Mouse (Mus musculus) v-Abl transformed pro-B cells (cell line): ENCODE results near the gene Ptprn2.

Source experiments
- in situ Hi-C, 2 experiments: fragments of 400-800 bp; cut with MboI; formaldehyde crosslinking; loops; one replicate each; pipeline ENCODE4 v1.15.1; 2025; ENCODE audit not compliant: unreplicated experiment in 2 of 2

The Ptprn2 gene

DNA sequence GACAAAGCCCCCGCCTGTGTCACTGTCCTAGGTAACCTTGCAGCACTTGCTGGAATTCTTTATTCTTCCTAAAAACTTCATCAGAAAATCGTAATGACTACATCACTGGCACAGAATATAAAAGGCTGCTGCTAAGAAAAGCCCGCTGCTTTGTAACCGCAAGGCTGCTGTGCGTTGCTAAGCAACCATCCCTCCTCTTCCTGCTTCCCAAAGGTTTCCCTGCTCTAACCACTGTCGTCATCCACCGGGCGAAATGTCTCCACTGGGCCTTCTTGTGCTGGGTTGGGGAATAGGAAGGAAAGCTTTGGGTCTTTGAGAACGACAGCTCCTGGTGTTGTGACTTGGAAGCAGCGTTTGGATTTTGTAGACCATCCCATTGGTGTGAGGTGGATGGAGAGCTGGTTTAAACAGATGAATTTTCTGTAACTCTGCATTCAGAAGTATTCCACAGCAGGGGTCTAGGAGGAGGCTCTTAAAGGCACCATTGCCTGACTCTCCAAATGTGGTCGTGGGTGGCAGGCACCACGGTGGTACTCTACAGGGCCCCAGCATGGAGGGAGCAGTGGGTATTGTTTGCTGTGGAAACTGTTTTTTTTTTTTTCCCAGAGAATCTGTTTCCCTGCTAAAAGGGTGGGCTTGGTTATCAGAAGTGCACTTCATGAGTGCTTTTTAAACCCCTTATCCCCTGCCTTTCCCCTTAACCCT, 711.4 kb downstream of the Ptprn2 start:
- in situ Hi-C loops: no loop called here

DNA sequence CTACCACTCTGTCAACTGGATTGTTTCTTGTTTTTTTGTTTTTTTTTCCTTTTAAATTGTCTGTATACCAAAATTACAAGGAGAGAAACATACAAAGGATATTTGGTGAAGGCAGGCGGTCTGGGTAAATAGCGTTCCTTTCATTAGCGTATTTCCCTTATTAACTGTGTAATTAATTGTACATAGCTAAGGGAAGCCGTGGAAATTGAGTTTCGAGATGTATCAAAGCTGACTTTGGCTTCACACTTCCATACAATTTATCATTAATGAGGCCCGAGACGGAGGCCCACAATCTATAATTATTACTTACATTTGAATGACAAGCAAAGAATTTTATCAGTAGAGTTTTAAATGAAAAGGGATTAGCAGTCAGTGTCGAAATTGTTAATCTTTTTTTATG, 712.6 kb downstream of the Ptprn2 start:
- in situ Hi-C loops: no loop called here

DNA sequence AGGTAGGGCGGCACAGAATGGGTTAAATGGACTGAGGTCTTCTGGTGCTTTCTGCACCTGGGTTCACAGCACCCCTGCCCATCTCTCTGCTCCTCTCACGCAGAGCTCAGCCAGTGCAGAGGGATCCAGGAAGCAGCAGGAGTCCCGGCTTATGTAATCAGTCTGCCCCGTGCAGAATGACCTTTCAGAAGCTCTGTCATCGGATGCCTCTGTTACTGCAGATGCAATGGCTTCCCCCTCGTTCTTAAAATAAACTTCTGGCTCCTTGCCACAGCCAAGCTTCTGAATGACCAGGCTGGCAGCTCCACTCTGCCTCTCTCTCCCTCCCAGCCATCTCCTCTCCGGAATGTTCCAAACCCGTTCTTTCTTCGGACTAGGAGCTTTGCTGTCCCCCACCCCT, 714.6 kb downstream of the Ptprn2 start:
- in situ Hi-C loops: no loop called here

DNA sequence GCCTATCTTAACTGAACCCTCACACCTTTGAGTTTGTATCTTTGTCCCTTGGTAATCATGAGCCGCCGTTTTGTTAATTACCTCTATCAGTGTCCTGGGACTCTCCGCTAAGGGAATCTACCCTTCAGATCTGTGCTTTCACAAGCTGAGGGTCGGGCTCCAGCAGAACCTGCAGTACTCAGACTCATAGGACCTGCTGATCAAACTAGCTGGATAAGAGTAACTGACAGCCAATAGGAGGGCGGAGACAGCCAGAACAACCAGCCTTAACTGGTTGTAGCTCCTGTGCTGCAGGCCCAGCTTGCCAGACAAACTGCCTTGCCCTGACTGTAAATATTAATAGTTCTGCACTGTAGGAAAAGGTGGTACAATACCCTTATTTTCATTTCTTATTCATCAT, 715.1 kb downstream of the Ptprn2 start:
- in situ Hi-C loops: no loop called here

DNA sequence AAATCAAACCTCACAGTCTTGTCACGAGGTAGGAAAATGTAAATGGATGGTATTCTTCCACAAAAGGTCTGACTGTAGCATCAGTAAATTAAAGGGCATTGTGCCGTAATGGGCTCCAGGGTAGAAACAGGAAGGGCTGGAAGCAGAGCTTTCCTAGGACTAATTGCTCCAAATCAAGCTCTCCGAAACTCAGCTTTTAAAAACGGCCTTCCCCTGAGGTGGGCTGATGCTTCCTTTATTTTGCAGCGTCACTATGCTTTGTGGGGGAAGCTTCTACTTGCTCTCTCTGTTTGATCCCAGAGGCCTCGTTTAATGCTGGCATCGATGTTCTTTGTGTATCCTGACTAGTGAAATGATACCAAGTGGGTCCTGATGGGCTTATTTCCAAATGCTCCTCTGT, 718.0 kb downstream of the Ptprn2 start:
- in situ Hi-C loops: no loop called here

DNA sequence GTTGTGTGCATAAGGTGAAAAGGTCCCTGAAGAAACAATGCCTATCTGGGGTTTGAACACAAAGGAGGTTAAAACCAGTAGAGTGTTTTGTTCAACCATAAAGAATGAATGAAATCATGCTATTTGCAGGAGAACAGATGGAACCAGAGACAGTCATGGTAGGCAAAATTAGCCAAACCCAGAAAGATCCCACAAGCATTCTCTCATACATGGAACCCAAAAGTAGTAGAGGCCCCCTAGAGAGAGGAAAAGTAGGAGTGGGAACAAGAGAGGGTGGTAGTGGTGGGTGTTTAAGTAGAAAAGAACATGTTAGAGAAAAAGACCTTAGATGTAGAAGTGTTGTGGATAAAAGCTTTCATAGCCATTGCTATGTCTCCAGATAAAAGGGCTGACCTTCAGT, 719.4 kb downstream of the Ptprn2 start:
- in situ Hi-C loops: no loop called here

DNA sequence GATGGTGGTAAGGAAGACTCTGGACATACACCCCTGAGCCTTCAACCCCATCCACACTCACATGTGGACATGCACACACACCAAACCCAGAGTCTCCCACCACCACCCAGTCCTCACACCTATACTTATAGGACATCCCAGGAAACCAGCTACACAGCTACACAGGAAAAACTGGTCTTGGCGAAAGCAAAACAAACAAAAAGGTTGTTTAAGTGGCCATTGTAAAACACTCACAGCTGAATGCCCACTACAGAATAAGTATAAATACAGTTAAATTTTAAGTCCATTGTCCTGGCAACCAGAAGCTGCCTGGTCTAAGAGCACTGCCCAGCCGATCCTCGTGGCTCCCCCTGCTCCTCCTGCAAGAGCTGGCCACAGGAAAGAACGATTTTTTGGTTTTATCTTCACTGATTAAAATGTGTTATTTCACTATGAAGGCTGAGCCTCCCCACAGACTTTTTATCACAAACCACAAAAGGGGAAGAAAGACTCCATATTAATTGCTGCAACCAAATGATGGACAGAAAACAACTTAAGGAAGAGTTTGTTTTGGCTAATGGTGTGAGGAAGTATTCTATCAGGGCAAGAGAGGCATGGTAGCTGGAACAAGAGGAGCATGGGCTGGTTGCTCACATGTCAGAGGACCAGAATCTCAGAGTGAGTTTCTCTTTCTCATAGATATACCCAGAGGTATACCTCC, 722.1 kb downstream of the Ptprn2 start:
- in situ Hi-C loops: no loop called here

DNA sequence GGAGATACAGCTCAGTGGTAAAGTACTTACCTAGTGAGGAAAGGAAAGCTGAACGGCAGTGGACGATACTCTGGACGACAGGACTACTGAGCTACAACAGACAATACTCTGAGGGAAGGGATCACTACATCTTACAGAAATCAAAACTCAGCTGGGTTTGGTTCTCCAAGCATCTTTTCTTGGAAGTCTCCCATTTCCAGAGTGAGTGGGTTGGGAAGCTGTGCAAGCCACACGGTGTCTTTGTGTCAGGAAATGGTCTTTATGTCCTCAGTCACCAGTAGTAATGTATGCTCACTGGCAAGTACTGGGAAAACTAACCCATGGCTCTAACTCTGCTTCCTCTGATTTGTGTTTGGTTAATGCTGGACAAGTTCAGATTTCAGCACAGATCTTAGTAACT, 724.9 kb downstream of the Ptprn2 start:
- in situ Hi-C loops: no loop called here

DNA sequence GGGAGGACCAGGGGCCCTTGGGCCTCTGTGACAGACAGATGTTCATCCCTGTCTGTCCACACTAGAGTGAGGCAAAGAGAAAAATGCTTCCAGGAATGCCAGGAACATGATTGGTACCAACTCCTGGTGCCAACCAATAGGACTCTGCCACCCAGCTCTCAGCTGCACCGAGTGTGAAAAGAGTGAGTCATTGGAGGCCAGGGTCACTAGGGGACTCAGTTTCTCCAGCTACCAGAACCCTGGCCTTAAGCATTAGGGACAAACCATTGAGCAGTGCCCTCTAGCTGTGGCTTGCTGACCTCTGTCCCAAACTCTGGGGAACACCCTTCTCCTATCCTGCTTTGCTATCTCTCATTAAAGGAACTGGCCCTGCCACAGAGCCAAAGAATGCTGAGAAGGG, 728.0 kb downstream of the Ptprn2 start:
- in situ Hi-C loops: no loop called here

DNA sequence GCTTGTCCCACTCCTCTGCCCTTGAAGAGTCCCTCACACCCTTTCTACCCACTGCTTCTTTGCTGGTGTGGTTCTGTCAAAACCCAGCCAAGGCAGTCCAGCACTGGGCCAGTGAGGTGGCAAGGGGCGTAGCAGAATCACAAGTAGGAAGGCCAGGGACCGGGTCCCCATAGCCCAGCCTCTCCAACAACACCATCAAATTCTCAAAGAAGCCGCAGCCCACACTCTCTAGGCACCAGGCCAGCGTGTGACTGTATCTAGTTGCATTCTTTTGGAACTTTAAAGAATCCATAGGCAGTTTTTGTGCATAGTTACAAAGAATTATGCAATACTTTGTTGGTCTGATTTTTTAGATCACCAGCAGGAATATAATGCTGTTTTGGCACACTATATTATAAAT, 728.8 kb downstream of the Ptprn2 start:
- in situ Hi-C loops: no loop called here

DNA sequence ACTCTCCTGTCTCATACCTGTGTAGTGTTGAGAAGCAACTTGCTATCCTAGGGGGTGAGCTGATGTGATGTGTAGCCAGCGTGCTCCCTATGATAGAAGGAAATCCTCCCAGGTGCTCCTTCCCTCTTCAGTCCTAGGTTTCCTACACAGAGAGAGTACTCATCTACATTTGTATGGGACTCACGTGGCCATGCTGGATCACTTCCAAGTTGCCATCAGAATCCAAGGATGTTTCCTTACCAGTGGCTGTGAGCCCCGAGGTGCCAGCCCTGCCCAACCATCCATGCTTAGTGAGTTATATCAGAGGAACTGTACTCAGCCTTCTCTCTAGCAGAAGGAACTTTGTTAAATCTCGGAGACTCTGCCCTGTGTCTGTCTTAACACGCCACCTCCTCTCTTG, 729.4 kb downstream of the Ptprn2 start:
- in situ Hi-C loops: no loop called here

DNA sequence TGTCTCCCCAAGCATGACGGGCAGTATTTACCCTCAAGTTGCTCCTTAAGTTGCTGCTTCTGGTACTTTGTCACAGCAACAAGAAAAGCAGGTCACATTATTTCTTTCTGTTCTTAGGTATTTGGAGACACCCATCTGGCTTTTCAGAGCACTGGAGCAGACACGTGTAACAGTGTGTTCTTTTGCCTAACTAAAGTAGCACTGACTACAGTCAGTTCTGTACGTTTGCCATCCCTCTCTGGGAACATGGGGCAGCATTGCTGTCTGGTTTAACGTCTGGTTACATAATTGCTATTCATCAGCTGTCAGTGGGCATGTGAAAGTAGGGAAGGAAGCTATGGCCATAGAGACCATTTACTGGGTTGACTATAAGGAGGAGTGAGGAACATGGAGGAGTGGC, 736.4 kb downstream of the Ptprn2 start:
- in situ Hi-C loops: no loop called here

DNA sequence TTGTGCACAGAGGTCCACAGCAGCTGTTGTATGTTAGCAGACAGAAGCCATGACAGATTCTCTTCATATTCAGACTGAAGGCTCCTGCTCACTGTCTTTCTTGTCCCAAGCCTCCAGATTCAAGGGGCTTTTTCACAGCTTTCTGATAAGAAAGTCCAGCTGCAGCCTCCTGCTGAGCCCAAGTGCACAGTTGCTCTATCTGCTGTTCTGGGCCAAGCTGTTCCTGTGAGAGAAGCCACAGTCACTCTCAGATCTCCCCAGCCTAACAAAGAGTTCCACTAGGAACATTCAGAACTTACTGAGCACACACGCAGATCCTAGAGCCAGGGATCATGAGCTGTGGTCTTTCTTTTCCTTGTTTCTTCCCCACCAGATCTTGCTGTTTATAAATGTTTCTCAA, 738.5 kb downstream of the Ptprn2 start:
- in situ Hi-C loops: no loop called here

DNA sequence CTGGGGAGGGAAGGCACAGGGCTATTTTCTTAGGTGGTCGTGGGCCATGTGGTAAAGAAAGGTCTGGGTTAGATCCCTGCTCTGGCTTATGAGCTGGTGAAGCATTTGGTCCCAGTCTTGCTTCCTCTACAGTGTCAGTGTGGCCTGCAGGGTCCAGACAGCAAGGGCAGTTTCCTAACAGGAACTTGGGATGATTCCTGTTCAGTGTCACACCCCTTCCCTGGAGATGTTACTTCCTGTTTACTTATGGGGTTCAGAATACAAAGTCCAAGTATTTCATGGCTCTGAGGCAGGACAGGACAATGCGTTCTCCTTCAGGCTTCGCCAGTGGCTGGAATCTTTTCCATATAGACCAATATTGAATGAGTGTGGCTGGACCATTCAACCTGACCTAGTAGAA, 741.7 kb downstream of the Ptprn2 start:
- in situ Hi-C loops: no loop called here

DNA sequence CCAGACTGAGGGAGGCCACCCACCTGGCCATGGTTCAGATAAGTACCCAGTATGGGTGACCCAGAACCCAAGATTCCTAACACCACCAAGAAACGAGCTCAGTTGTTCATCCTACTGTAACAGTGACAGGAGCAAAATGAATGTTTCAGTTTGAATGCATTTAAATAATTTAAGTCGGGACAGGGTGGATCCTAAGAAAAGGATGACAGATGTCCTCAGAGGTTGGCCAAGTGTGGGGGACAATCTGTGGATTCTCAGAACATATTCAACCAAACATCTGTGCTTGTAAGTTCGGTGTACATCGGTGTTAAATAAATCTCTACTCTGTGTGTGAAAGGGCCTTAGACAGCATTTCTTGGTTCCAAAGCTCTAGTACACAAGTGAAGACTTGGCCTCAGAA, 743.9 kb downstream of the Ptprn2 start:
- in situ Hi-C loops: no loop called here

DNA sequence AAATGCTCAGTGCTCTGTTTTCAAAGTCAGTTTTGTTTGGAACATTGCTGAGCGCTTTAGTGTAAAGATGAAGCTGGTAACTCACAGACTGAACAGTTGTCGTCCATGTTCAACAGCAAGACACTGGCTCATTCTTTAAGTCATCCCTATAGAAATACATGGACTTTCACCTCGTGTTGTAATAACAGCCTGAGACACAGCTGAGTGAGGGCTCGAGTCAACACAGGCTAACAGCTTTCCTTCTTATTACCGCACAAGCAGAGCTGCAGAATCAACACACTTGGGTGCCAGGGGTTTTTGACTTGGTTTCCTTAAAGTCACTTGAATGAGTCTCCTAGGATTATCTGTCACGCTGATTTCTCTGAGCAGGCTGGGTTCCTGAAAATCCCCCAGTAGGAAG, 744.8 kb downstream of the Ptprn2 start:
- in situ Hi-C loops: no loop called here

DNA sequence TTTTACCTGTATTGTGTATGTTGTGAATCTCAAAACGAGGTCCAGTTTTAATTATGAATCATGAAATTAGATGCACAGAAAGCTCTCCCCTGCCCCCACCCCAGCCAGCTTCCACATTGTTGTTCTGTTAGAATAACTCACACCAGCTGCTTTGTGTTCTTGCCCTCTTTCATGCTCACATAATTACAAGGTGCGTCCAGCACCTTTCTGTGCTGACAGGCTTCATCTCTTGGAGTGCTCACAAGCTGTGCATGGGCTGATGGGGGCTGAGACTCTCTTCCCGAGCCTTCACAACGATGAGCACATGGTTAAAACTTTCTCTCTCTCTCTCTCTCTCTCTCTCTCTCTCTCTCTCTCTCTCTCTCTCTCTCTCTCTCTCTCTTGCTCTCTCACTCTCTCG, 746.3 kb downstream of the Ptprn2 start:
- in situ Hi-C loops: no loop called here

DNA sequence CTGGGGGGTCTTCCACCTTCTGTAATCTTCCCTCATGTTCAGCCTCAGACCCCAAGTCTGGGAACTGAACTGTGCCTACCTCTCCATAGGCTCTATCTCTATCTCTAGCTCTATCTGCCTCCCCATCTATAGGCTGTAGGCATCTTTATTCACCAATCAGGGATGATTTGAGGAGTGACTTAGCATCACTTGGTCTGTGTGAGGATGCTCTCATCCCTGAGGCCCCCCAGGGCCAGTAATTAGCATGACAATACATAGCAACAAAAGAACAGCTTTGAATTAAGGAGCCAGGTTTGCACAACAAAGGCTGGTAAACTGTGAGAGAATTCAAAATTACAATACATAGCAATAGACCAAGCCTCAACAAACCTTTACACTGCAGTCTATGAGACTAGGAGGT, 749.6 kb downstream of the Ptprn2 start:
- in situ Hi-C loops: no loop called here

DNA sequence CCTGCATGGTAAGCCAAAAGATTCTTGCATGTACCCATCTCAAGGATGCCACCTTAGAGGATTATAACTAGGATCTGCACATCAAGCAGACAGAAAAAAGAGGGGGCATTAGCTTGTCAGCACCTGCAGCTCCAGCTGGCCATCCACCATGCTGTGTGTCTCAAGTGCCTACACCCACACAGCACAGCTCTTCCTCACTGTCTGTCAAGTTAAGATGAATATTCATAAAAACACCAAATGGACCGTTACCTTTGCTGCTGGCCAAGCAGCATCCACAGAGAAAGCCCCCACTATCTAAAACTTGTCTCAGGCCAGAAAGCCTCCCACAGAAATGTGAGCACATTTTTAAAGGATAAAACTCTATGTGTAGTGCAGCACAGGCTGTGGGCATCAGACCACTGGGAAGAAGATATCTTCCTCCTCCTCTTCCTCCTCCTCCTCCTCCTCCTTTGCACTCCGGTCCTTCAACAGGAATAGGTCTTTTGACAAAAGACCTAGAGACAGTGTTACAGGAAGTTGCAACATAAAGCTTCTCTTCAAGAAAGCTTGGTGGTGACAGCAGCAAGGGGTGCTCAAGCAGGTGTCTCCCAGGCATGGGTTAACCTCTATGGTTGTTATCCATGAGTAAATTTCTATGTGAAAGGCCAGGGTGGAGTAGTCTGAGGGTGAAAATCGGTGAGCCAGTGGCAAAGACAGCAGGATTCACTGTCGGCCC, 750.7 kb downstream of the Ptprn2 start:
- in situ Hi-C loops: no loop called here

DNA sequence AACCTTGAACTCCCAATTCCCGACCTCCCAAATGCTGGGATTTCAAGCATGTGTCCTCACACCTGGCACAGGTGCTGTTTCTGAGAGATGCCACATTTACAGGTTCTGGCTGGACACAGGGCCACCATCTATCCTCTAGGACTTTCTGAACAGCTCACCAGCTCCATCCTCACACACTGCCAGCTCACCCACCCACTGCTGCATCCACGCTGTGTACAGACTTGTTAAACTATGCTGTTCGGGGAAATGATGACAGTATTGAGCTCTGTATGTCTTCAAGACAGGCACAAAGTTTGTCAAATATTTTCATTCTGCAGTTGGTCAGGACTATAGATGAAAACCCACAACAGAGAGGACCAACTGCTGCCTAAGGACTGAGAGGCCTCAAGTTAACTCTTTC, 751.5 kb downstream of the Ptprn2 start:
- in situ Hi-C loops: no loop called here

DNA sequence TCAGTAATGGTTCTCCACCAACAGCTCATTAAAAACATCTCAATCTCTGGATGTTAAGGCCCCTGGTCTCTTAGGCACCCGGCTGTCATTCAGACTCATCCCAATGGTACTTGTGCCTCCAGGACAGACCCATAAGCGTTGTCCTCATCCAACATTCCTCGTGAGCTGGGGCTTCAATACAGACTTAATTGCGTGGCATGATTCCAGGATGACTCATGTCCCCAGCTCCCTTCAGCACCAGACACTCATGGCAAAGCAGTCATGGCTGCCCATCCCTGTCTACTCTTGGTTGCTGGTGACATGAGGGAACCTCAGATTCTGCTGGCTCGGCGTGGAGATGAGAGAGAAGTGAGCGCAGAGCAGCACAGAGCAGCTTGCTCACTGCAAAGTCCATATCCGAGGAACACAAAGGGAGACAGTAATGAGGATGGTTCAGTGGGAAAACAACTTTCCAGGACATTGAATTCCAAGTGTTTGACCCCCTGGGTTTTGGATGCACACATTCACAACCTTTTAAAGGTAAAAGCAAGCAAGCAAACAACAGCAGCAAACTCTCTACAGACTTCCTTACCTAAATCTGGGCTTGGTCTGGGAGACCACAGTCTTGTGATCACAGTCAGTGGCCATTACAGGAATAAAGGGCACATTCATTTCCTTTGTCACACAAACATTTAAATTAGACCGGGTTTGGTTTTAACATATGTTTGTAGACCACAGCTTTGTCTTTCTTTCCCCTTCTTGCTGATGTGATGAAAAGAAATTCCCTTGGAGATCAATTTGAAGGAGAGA, 754.6 kb downstream of the Ptprn2 start:
- in situ Hi-C loops: no loop called here
